Mouse (Mus musculus) T-cell, adult 2 months (primary cell): Measurements from ENCODE around the gene Fam184a.

Experiments
- DNase-seq: peaks from one replicate; pipeline ENCODE4 v3.0.0; 2022; ENCODE audit warnings: low spot score

Fam184a gene

DNA sequence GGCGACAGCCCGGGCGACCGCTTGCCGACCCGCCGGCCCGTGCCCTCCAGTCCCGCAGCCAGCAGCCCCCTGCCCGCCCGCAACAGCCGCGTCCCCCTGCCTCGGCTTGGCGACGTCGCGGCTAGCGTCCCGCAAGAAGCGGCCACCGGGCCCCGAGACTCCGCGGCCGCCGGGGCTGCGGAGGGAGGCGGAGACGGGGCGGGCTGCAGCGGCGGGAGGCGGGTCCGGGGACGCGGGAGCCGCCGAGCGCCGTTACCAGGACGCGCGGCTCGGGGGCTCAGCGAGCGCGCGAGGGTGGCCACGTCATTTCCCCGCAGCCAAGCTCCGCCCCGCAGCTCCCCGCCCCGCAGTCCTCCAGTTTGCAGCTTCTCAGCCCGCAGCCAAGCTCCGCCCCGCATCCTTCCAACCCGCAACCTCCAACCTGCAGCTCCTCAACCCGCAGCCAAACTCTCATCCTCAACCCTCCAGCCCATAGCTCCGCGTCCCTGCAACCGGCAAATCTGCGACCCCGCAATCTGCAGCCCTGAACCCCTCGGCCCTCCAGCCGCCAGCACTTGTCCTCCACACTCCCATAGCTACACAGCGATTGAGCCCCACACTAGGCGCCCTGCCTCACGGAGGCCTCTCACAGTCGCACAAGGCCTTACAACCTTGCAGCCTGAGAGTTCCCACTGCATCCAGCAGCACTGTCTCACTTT, at the start of gene Fam184a:
Gene Fam184a, minus strand, starts transcription at position 169 of the 698 bp plus-strand sequence.
- DNase-seq = peak; percentile 11

- no peak for DNase-seq
These were observed 45.3 kb upstream of the Fam184a start for GRCm38 (mm10) chr10:53796258-53796581.

DNA sequence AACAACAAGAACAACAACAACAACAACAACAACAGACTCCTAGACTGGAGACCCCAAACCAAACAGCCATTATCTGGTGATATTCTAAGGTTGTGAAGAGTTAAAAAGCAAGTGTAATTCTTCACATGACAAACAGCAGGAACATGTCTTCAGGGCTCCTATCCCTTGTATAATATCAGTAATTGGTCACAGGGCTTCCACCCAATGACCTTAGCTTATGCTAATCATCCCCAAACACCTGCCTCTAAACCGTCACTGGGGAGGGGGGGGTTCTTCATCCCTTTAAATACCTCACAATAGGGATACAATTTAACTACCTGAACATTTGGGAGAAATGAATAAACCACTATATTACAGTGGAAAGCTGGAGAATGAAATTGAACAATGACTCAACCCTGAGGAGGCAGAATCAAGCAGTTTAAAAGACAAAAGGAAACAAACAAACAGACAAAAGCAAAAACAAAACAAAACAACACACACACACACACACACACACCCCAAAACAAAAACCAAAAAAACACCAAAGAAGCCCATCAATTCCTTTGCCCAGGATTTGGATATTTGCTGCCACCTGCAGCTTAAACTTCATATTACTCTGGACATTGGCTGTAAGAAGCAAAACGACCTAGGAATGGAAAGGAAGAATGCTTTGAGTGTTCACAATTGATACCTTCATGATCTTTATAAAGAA, 44.8 kb upstream of the Fam184a start:
- no peak for DNase-seq

DNA sequence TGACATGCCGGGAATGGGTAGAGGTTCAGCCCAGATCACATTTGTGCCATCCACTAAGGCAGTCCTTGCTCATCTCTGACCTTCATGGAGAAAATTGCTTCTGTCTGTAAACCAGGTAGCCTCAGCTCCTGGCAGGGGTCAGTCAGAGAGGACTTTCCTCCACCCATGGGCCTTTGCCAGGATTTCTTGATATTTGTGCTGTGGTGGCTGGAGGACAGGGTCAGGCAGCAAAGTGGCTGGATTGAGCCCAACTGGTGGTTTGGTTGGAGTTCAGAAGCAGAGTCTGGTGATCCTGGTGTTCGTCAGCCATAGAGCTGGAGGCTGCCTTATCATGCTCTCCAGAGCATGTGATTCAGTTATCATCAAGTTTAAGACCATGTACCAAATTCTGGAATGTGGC, 40.4 kb upstream of the Fam184a start:
- no peak for DNase-seq

GRCm38 (mm10) chr10:53776591-53776990, 25.7 kb upstream of the Fam184a start:
- DNase-seq = no peak

DNA sequence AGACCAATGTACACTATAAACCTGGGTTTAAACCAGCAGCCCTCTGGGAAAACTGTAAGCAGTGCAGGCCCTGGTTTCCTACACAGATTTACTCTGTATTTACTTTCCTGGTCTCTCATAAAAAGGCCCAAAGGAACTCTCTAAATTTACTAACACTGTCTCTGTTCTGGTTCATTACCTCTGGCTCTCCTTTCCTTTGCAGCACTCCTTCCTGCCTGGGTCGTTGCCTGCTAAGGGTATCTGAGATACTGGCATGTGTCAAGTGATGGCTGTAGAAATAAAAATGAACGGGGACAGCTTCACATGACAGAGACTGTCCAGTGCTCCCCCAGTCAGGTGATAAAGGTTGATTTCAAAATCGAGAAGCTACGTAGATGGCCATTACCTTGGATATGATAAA, 21.8 kb upstream of the Fam184a start:
- no peak for DNase-seq

- no peak for DNase-seq
These were observed 20.6 kb upstream of the Fam184a start for GRCm38 (mm10) chr10:53771480-53771879.

DNA sequence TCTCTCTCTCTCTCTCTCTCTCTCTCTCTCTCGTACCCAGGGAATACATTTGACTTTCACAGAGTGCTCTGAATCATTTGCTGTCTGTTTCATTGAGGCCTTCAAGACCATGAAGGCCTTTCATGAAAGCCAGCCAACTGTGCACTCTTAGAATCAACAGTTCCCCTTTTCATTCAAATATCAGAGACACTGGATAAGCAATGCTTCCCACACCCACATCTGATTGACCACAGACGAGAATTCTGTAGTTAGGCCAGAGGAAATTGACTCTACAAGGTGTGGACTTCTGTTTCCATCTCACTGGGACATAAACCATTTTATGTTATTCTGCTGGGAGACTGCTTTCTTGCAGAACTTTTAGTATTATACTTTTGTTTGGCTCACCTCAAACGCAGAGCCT, 17.8 kb upstream of the Fam184a start:
- no peak for DNase-seq

- DNase-seq = no peak
These were observed 14.5 kb upstream of the Fam184a start for GRCm38 (mm10) chr10:53765471-53765870.

DNA sequence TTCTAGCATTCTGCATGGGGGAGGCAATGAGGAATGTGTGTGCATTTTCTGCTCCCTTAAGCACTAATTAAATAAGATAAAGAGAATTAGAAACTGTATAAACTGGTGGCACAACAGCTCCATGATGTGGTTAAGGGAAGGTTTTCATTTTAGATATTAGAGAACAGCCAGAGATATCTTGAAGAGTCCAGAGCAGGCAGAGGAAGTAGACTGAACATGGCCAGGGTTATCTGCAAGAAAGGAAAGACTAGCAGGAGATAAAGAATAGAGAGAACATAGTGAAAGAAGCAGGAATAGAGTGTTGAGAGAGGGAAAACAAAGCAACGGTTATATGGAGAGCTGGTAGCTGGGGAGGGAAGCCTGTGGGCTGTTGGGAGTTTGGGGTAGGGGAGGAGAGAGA, 1.8 kb upstream of the Fam184a start:
- DNase-seq = no peak

DNA sequence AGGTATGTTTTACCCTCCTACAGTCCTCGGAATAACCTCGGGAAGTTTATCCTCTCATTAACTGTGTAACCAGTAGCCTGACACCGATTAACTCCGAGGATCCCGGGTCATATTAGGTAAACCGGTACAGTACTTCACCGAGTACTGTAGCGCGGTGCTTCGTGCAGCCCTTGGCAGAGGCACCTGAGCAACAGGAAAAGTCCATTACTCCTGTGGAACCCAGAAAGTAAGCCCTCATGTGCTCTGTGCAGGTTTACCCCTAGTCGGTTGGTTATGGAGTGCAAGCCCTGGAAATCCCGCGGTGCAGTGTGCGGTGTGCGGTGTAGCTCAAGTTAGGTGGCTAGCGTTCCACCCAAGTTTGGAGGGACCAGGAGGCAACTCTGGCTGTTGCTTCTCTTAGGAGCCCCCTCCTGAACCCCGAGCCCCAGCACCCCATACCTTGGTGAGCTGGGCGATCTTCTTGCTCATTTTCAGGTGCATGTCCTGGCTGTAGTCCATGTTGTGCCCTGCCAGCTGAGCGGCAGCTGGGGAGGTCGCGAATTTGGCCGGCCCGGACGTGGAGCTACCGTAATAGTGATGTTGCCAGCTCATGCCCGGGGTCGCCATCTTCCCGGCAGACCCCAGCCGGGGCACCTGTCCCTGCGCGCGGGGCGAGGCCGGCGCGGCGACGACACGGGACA, 508 bp downstream of the Fam184a start:
- DNase-seq = no peak

- no peak for DNase-seq
These were observed 4.9 kb downstream of the Fam184a start for GRCm38 (mm10) chr10:53746039-53746438.

DNA sequence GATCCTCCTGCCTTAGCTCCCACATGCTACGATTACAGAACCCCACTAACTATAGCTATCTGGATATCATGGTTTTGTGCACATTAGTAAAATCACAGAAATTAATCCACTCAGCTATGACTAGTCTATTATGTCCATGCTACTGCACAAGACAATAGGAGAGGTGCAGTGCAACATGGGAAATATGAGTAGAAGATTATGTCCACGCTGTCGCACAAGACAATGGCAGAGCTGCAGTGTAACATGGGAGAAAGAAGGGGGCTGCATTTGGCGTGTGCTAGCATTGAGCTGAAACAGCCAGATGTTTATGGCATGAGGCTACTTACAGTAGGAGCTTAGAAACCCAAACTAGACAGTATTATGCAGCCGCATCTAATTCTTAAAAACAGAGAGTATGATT, 8.0 kb downstream of the Fam184a start:
- no peak for DNase-seq

- DNase-seq = no peak
These were observed 10.9 kb downstream of the Fam184a start for GRCm38 (mm10) chr10:53740014-53740413.

DNA sequence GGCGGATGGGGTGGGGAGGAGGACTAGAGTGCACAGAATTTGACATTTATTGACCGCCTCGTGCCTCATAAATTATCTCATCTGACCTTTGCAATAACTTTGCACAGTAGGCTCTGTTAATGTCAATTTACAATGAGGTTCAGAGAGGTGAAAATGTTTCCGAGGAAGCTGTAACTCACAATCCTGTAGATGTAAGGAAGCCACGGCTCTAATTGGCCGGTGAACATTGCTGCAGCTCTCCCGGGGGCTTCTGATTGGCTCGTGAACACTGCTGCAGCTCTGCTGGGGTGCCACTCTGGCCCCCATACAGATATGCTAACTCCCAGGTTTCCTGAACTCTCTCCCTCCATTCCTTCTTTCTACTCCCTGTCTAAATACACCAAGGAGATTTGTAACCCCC, 12.1 kb downstream of the Fam184a start:
- DNase-seq = no peak

DNA sequence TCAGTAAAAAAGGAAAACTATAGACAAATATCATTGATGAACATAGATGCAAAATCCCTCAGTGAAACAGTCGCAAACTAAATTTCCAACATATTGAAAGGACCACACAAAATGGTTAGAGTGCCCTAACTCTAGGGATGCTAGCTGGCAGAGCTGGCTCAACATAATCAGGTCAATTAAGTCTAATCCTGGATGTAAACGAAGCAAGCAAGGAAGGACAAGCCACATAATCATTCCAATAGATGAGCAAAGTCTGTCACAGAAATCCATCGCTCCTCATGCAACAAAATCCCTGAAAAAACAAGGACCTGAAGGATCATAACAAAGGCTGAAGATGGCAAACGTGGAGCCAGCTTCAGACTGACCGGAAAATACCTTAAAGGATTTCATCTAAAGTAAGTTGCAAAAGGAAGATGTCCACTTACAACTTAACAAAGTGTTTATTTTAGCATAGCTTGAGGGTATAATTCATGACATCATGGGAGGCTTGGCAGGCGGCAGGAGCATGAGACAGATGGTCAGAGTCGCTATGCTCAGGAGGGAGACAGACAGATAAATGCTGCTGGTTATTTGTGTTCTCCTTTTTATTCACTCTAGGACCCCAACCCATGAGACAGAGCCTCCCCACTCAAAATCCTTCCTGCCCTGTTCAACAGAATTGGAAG, 15.6 kb downstream of the Fam184a start:
- DNase-seq = no peak

GRCm38 (mm10) chr10:53732324-53732723, 18.6 kb downstream of the Fam184a start:
- DNase-seq = no peak

- DNase-seq = no peak
These were observed 22.0 kb downstream of the Fam184a start for GRCm38 (mm10) chr10:53728883-53729282.

GRCm38 (mm10) chr10:53725301-53725700, 25.6 kb downstream of the Fam184a start:
- DNase-seq = no peak

- DNase-seq = no peak
These were observed 46.4 kb downstream of the Fam184a start for GRCm38 (mm10) chr10:53704516-53704915.

- no peak for DNase-seq
These were observed 52.4 kb downstream of the Fam184a start for GRCm38 (mm10) chr10:53698531-53698930.

GRCm38 (mm10) chr10:53694757-53695156, 56.2 kb downstream of the Fam184a start:
- DNase-seq = no peak

GRCm38 (mm10) chr10:53691263-53691662, 59.7 kb downstream of the Fam184a start:
- DNase-seq = no peak
